Mouse (Mus musculus): ENCODE measurements around the gene Crybg2.
A peak's percentile ranks its signal among the peaks of the same experiment; 100 is the strongest.

DNA sequence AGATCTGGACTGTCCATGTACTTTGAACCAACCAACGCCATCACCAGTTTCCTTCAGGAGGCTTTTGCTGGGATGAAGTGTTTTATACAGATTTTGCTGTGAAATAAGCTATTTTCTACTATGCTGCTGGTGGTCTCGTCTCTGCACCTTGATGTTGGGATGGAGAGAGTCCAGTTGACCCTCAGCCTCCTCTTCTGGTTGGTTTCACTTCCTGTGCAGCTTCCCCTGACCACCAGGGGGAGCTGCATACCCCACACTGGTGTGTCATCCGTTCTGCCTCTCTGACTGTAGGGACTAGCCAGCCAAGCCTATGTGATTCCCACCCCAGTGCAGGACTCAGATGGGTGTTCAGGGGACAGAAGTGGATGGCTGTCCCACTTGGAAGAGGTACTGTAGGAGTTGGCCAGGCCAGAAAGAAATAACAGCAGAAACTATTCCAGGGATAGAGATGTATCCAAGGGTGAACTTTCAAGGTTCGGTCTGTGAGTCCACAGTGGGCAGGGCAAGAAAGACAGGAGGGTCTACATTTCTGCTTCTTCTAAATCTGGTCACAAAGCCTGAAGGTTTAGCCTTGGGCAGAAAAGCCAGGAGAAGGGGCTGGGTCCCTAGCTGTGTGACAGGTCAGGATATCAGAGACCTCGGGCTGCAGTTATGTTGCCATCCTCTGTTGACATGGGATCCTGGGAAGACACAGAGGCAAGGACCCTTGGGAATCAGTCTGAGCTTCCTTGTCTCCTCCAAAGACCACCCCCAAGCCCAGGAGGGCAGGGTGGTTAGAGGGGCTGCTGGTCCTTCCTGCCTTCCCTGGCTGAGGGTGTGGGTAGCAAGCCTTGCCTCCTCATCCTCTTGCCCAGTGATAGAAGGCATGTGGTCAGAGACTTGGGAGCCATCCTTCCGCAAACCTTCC lies 32.0 kb downstream of the Crybg2 start:
- TF ChIP-seq CTCF (IDR thresholded peaks at IDR 0.05; ENCODE audit: extremely low read depth, insufficient read depth, low read length) (peak; percentile 58), POLR2A (IDR thresholded peaks at IDR 0.05; ENCODE audit: extremely low read depth, insufficient read depth, low read length) (no peak)

Data from cortical plate, adult 2 months (tissue).